Mouse (Mus musculus): ENCODE measurements around the gene Aldh3b1.

- TF ChIP-seq POLR2A (IDR thresholded peaks at IDR 0.05; ENCODE audit: borderline replicate concordance, insufficient read depth, low read length) (no peak), CTCF (IDR thresholded peaks at IDR 0.05; ENCODE audit: borderline replicate concordance, insufficient read depth, low read depth, low read length) (no peak)
These were observed 4.7 kb downstream of the Aldh3b1 start for GRCm38 (mm10) chr19:3924868-3925267.
